Mouse (Mus musculus): ENCODE data around the gene Phykpl. TPM values are rescaled to one million over a fixed set of nuclear protein-coding genes. Genes with fewer than 3 reads are reported as not detected.
A peak's percentile ranks its signal among the peaks of the same experiment; 100 is the strongest.
"Not testable (repeated sequence)": the region's sequence is repeated elsewhere in the genome, so short reads cannot be mapped to it uniquely, and the experiment has no call there.

Phykpl gene
- polyA plus RNA-seq, 1 experiment, result 6.6 TPM

GRCm38 (mm10) chr11:51619409-51620060, 35.0 kb downstream of the Phykpl start, which contains the start of gene Nhp2:
Gene Nhp2 (plus strand): TSS chr11:51619735.
- peak; percentile 99 for DNase-seq (ENCODE audit: low read depth)
- TF ChIP-seq POLR2A (IDR thresholded peaks at IDR 0.05; ENCODE audit: borderline replicate concordance, extremely low read depth, insufficient read depth, insufficient read length, poor library complexity, severe bottlenecking) (peak; percentile 27; the same call in 1 of the 2 replicates), CTCF (IDR thresholded peaks at IDR 0.05; ENCODE audit: borderline replicate concordance, extremely low read depth, insufficient read depth, insufficient read length) (no peak)

- no peak for TF ChIP-seq POLR2A (IDR thresholded peaks at IDR 0.05; ENCODE audit: borderline replicate concordance, extremely low read depth, insufficient read depth, insufficient read length, poor library complexity, severe bottlenecking)
- TF ChIP-seq CTCF (IDR thresholded peaks at IDR 0.05; ENCODE audit: borderline replicate concordance, extremely low read depth, insufficient read depth, insufficient read length), result no peak
- no peak for DNase-seq (ENCODE audit: low read depth)
These were observed 35.5 kb downstream of the Phykpl start for GRCm38 (mm10) chr11:51620084-51620483.

- TF ChIP-seq CTCF (IDR thresholded peaks at IDR 0.05; ENCODE audit: borderline replicate concordance, extremely low read depth, insufficient read depth, insufficient read length) (no peak), POLR2A (IDR thresholded peaks at IDR 0.05; ENCODE audit: borderline replicate concordance, extremely low read depth, insufficient read depth, insufficient read length, poor library complexity, severe bottlenecking) (no peak)
- DNase-seq (ENCODE audit: low read depth), result no peak
These were observed 37.2 kb downstream of the Phykpl start for GRCm38 (mm10) chr11:51621776-51622175.

- TF ChIP-seq POLR2A (IDR thresholded peaks at IDR 0.05; ENCODE audit: borderline replicate concordance, extremely low read depth, insufficient read depth, insufficient read length, poor library complexity, severe bottlenecking) (no peak), CTCF (IDR thresholded peaks at IDR 0.05; ENCODE audit: borderline replicate concordance, extremely low read depth, insufficient read depth, insufficient read length) (no peak)
- DNase-seq (ENCODE audit: low read depth), result no peak
These were observed 38.5 kb downstream of the Phykpl start for GRCm38 (mm10) chr11:51622971-51623491.

- no peak for TF ChIP-seq CTCF (IDR thresholded peaks at IDR 0.05; ENCODE audit: borderline replicate concordance, extremely low read depth, insufficient read depth, insufficient read length)
- no peak for TF ChIP-seq POLR2A (IDR thresholded peaks at IDR 0.05; ENCODE audit: borderline replicate concordance, extremely low read depth, insufficient read depth, insufficient read length, poor library complexity, severe bottlenecking)
- no peak for DNase-seq (ENCODE audit: low read depth)
These were observed 40.7 kb downstream of the Phykpl start for GRCm38 (mm10) chr11:51625187-51625820.

GRCm38 (mm10) chr11:51627425-51627824, 42.9 kb downstream of the Phykpl start:
- TF ChIP-seq CTCF (IDR thresholded peaks at IDR 0.05; ENCODE audit: borderline replicate concordance, extremely low read depth, insufficient read depth, insufficient read length) (no peak), POLR2A (IDR thresholded peaks at IDR 0.05; ENCODE audit: borderline replicate concordance, extremely low read depth, insufficient read depth, insufficient read length, poor library complexity, severe bottlenecking) (no peak)
- DNase-seq (ENCODE audit: low read depth), result no peak

GRCm38 (mm10) chr11:51627907-51628306, 43.4 kb downstream of the Phykpl start:
- DNase-seq (ENCODE audit: low read depth), result no peak
- TF ChIP-seq CTCF (IDR thresholded peaks at IDR 0.05; ENCODE audit: borderline replicate concordance, extremely low read depth, insufficient read depth, insufficient read length) (no peak), POLR2A (IDR thresholded peaks at IDR 0.05; ENCODE audit: borderline replicate concordance, extremely low read depth, insufficient read depth, insufficient read length, poor library complexity, severe bottlenecking) (no peak)

- DNase-seq (ENCODE audit: low read depth), result no peak
- no peak for TF ChIP-seq POLR2A (IDR thresholded peaks at IDR 0.05; ENCODE audit: borderline replicate concordance, extremely low read depth, insufficient read depth, insufficient read length, poor library complexity, severe bottlenecking)
- TF ChIP-seq CTCF (IDR thresholded peaks at IDR 0.05; ENCODE audit: borderline replicate concordance, extremely low read depth, insufficient read depth, insufficient read length), result no peak
These were observed 45.2 kb downstream of the Phykpl start for GRCm38 (mm10) chr11:51629651-51630314.

- no peak for DNase-seq (ENCODE audit: low read depth)
- TF ChIP-seq CTCF (IDR thresholded peaks at IDR 0.05; ENCODE audit: borderline replicate concordance, extremely low read depth, insufficient read depth, insufficient read length) (no peak), POLR2A (IDR thresholded peaks at IDR 0.05; ENCODE audit: borderline replicate concordance, extremely low read depth, insufficient read depth, insufficient read length, poor library complexity, severe bottlenecking) (no peak)
These were observed 47.7 kb downstream of the Phykpl start for GRCm38 (mm10) chr11:51632130-51632753.

- not testable (repeated sequence) for DNase-seq (ENCODE audit: low read depth)
These were observed 48.6 kb downstream of the Phykpl start for GRCm38 (mm10) chr11:51633200-51633599.

- TF ChIP-seq CTCF (IDR thresholded peaks at IDR 0.05; ENCODE audit: borderline replicate concordance, extremely low read depth, insufficient read depth, insufficient read length), result no peak
- no peak for TF ChIP-seq POLR2A (IDR thresholded peaks at IDR 0.05; ENCODE audit: borderline replicate concordance, extremely low read depth, insufficient read depth, insufficient read length, poor library complexity, severe bottlenecking)
- no peak for DNase-seq (ENCODE audit: low read depth)
These were observed 49.2 kb downstream of the Phykpl start for GRCm38 (mm10) chr11:51633721-51634120.

Measured in brain, embryonic 14.5 days (tissue).